Mouse (Mus musculus) liver, adult 2 months (tissue): Measurements from ENCODE around the gene Papln. TPM values are rescaled to one million over a fixed set of nuclear protein-coding genes. Genes with fewer than 3 reads are reported as not detected.
A peak's percentile ranks its signal among the peaks of the same experiment; 100 is the strongest.

Experiments used
- DNase-seq: peaks from one replicate; pipeline ENCODE4 v3.0.0-alpha.2; 2011; ENCODE audit warnings: low read depth, low spot score; ENCODE audit errors: extremely low read depth
- H3K27ac ChIP-seq: fragments of 200-500 bp; replicated peaks from 2 replicates; pipeline ENCODE4 v1.5.1; 2012; ENCODE audit warnings: low read depth, mild to moderate bottlenecking, control low read depth, inconsistent platforms, low read length; ENCODE audit not compliant: insufficient read depth
- H3K27me3 ChIP-seq: fragments of 200-500 bp; 2 replicates; pipeline ENCODE4 v1.6.1; 2012; ENCODE audit warnings: mild to moderate bottlenecking, moderate library complexity, low read length, inconsistent platforms; ENCODE audit not compliant: control insufficient read depth, insufficient read depth
- H3K36me3 ChIP-seq: fragments of 200-500 bp; 2 replicates; pipeline ENCODE4 v1.6.1; 2012; ENCODE audit warnings: low read length, inconsistent platforms; ENCODE audit not compliant: control insufficient read depth, insufficient read depth
- H3K4me1 ChIP-seq: fragments of 200-500 bp; 2 replicates; pipeline ENCODE4 v1.6.1; 2011; ENCODE audit warnings: low read length; ENCODE audit not compliant: control insufficient read depth, insufficient read depth
- H3K4me3 ChIP-seq: fragments of 200-500 bp; 2 replicates; pipeline ENCODE4 v1.5.1; 2011; ENCODE audit warnings: low read depth, mild to moderate bottlenecking, control low read depth, low read length, moderate library complexity; ENCODE audit not compliant: insufficient read depth
- H3K79me2 ChIP-seq: fragments of 200-500 bp; 2 replicates; pipeline ENCODE4 v1.6.1; 2012; ENCODE audit warnings: inconsistent platforms, mild to moderate bottlenecking, low read length, moderate library complexity; ENCODE audit not compliant: control insufficient read depth, insufficient read depth
- H3K9ac ChIP-seq: fragments of 200-500 bp; 2 replicates; pipeline ENCODE4 v1.6.1; 2012; ENCODE audit warnings: low read depth, mild to moderate bottlenecking, control low read depth, inconsistent platforms, low read length
- CTCF ChIP-seq: fragments of 200-500 bp; IDR thresholded peaks from 2 replicates; pipeline ENCODE4 v1.5.1; 2011; ENCODE audit warnings: low read depth, low read length, control low read depth
- POLR2A ChIP-seq: fragments of 200-500 bp; IDR thresholded peaks from 2 replicates; pipeline ENCODE4 v1.6.1; 2011; ENCODE audit warnings: low read length, control low read depth; ENCODE audit not compliant: insufficient read depth; ENCODE audit errors: extremely low read depth
- WGBS: fragments of 180-500 bp; shearing (Covaris S2); methylation state at CpG from one replicate; pipeline ENCODE4 v1.1.7; 2018; 5-methylcytosine and 5-hydroxymethylcytosine counted together
- polyA plus RNA-seq: library from polyadenylated mRNA; depleted of rRNA; stranded (reverse); fragments of >200 nt; gene quantifications from 2 replicates; pipeline ENCODE4 v1.2.3, GENCODE M21; 2012
- total RNA-seq: library from RNA; depleted of rRNA; stranded (reverse); fragments of >200 nt; gene quantifications from 2 replicates; pipeline ENCODE4 v1.2.3, GENCODE M21; 2014

Papln gene
- total and polyA plus RNA-seq, 2 experiments: 1.3 to 3.1 TPM

DNA sequence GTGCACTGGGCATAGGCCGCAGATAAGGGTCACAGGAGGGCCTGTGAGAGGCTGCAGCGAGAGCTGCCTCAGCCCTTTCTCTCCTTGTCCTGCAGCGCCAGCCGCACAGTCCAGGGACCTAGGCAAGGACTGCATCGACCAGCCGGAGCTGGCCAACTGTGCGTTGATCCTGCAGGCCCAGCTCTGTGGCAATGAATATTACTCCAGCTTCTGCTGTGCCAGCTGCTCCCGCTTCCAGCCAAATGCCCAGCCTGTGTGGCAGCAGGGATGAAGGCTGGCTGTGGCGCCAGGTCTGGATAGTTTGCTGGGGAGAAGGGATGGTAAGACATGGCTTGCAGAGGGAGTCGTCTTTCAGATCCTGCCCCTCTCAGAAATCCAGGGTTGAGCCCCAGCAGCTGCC is 28.3 kb downstream of the Papln start:
- Histone ChIP-seq H3K9ac (no peak overlapping the region), H3K27me3 (no peaks in the 10 kb centered on the region), H3K27ac (0 out of 2 replicates have a peak overlapping the region, but pooled peaks have one; percentile 6), H3K4me3 (no peak overlapping the region), H3K79me2 (no peaks in the 10 kb centered on the region), H3K36me3 (peaks cover 9% of the 10 kb centered on the region), H3K4me1 (peaks cover 29% of the 10 kb centered on the region)
- peak; percentile 91 for DNase-seq
- 28% methylated on average over 10 of the region's 10 CpGs for WGBS
- TF ChIP-seq POLR2A (no peak), CTCF (peak; percentile 55)

DNA sequence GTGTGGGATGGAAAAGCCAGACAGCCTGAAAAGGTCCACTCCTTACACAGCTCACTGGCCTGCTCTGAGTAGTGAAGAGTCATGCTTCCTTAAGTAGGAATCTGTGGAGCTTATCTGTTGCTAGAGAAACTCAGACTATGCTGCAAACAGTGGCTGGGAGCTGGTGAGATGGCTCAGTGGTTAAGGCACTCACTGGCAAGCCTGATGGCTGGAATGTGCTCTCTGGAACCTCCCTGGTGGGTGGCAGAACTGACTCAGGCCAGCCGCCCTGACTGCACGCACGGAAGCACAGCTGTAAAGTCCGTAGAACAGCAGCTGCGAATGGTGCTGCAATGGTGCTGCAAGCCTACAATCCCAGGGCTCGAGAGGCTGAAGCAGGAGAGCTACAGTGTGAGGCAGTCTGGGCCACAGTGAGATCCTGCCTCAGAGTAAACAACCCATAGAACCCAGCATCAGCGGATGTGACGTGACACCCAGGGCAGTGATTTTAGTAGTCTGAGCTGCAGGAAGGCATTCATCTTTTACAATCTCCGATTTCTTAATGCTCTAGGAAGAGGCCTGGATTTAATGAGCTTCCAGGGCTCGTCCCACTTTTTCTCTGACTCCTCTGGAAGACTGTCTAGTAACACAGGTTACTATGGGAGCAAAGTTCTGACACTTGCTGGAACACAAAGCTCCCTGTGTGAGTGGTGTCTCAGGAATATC is 29.4 kb downstream of the Papln start:
- Histone ChIP-seq H3K79me2 (no peaks in the 10 kb centered on the region), H3K36me3 (peaks cover 15% of the 10 kb centered on the region), H3K27ac (0 out of 2 replicates have a peak overlapping the region, but pooled peaks have one; percentile 2), H3K4me3 (no peak overlapping the region), H3K27me3 (no peaks in the 10 kb centered on the region), H3K9ac (no peak overlapping the region), H3K4me1 (peaks cover 29% of the 10 kb centered on the region)
- no peak for DNase-seq
- 85% methylated on average over 10 of the region's 10 CpGs for WGBS
- TF ChIP-seq POLR2A (no peak), CTCF (no peak)

GRCm38 (mm10) chr12:83795051-83795450 is 31.6 kb downstream of the Papln start:
- Histone ChIP-seq H3K79me2 (no peaks in the 10 kb centered on the region), H3K4me3 (no peak overlapping the region), H3K27me3 (no peaks in the 10 kb centered on the region), H3K9ac (no peak overlapping the region), H3K27ac (no peak overlapping the region), H3K36me3 (peaks cover 35% of the 10 kb centered on the region), H3K4me1 (peaks cover 22% of the 10 kb centered on the region)
- TF ChIP-seq POLR2A (no peak), CTCF (no peak)
- peak; percentile 44 for DNase-seq
- WGBS: 53% methylated on average over 2 of the region's 2 CpGs

DNA sequence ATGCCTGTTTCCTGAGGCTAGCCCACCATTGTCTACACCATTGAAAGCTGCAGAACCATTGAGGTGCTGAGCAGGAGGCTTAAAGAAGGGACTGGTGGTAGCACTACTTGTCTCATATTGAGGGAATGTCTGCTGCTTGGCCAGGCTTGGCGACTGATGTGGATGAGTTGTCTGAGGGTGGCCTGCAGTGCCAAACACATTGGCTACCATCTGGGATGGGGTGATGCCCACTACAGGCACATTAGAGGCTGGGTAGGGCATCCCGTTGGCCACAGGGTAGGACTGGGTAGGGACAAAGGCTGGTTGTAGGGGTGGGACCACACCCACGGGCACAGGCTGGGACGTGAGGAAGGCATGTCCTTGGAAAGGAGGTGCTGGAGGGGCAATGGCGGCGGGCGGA is 32.2 kb downstream of the Papln start:
- peaks cover 39% of the 10 kb centered on the region for H3K36me3 ChIP-seq
- no peak for DNase-seq
- no peak for TF ChIP-seq CTCF
- no peak for TF ChIP-seq POLR2A

GRCm38 (mm10) chr12:83798313-83798712 is 34.9 kb downstream of the Papln start:
- TF ChIP-seq CTCF: no peak
- TF ChIP-seq POLR2A: no peak
- H3K4me1 ChIP-seq: no peaks in the 10 kb centered on the region
- H3K79me2 ChIP-seq: no peaks in the 10 kb centered on the region
- no peak overlapping the region for H3K4me3 ChIP-seq
- H3K27me3 ChIP-seq: no peaks in the 10 kb centered on the region
- H3K9ac ChIP-seq: no peak overlapping the region
- H3K36me3 ChIP-seq: peaks cover 63% of the 10 kb centered on the region
- H3K27ac ChIP-seq: no peak overlapping the region
- no peak for DNase-seq
- WGBS: 97% methylated on average over 5 of the region's 5 CpGs

More for the DNA sequence above, 32.2 kb downstream of the Papln start:
- H3K4me3 ChIP-seq: no peak overlapping the region
- H3K27me3 ChIP-seq: no peaks in the 10 kb centered on the region
- 92% methylated on average over 7 of the region's 7 CpGs for WGBS
- H3K79me2 ChIP-seq: no peaks in the 10 kb centered on the region
- H3K27ac ChIP-seq: no peak overlapping the region
- no peak overlapping the region for H3K9ac ChIP-seq
- H3K4me1 ChIP-seq: peaks cover 17% of the 10 kb centered on the region

DNA sequence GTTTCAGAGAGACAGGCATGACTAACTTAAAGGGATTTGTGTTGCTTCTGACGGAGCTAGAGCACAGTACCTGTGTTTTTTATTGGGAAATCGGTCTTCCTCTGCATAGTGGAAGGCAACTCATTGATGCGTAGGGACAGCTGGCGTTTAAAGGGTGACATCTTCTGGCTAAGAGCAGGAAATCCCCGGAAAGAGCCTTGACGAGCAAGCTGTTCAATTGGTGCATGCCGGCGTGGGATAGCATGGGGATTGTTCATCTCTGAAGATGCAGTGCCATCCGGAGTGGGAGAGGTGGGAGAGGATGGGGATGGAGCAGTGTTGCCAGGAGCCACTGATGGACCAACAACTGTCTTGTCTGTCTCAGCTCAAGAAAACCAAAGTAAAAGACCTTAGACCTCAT is 37.5 kb downstream of the Papln start:
- Histone ChIP-seq H3K4me3 (no peak overlapping the region), H3K79me2 (no peaks in the 10 kb centered on the region), H3K4me1 (no peaks in the 10 kb centered on the region), H3K9ac (no peak overlapping the region), H3K27ac (no peak overlapping the region), H3K27me3 (no peaks in the 10 kb centered on the region), H3K36me3 (peaks cover 82% of the 10 kb centered on the region)
- DNase-seq: no peak
- no peak for TF ChIP-seq POLR2A
- TF ChIP-seq CTCF: no peak
- 86% methylated on average over 9 of the region's 9 CpGs for WGBS
